Mouse (Mus musculus) embryo, embryonic 10.5 days (tissue): ENCODE data around the gene Fasn.
A peak's percentile ranks its signal among the peaks of the same experiment; 100 is the strongest.

Experiments
- DNase-seq: peaks from one replicate; pipeline ENCODE4 v3.0.0-alpha.2; 2015; ENCODE audit warnings: low spot score

The Fasn gene

GRCm38 (mm10) chr11:120826016-120826953, 1.9 kb upstream of the Fasn start:
- DNase-seq: no peak

GRCm38 (mm10) chr11:120825289-120825863, 1.0 kb upstream of the Fasn start:
- DNase-seq: no peak

GRCm38 (mm10) chr11:120824787-120825288, 491 bp upstream of the Fasn start:
- peak; percentile 88 for DNase-seq

GRCm38 (mm10) chr11:120823551-120823947, 798 bp downstream of the Fasn start:
- no peak for DNase-seq

DNA sequence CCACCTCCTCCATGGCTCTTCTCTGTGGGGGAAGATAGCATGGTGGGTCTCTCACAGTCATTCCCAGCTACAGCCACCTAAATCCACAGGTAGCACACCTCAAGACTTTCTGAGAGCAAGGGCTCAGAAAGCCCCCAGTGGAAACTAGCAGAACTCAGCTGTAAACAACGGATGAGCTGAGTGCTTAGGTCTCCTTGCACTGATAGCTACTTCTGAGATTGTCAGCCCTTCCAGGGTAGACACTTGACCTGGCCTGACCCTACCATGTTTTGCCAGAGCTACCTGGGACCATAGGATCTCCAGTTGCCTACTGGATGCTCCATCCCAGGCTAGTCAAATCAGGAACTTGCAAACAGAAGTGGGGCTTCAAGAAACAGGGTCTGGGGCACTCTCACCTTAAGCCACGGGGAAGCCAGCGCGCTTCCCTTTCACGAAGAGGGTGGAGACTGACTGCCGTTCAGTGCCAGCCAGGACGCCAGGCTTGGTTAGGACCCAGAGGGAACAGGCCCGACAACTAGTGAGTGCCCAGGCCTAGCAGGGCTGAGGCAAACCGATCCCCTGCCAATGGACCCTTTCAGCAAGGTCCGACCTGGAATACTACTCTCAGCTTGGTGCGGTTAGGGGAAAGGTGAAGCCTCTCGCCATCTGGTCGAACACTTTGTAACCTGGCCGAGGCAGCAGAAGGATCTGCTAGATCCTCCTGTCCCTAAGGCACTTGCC, 1.4 kb downstream of the Fasn start:
- DNase-seq: peak; percentile 22

DNA sequence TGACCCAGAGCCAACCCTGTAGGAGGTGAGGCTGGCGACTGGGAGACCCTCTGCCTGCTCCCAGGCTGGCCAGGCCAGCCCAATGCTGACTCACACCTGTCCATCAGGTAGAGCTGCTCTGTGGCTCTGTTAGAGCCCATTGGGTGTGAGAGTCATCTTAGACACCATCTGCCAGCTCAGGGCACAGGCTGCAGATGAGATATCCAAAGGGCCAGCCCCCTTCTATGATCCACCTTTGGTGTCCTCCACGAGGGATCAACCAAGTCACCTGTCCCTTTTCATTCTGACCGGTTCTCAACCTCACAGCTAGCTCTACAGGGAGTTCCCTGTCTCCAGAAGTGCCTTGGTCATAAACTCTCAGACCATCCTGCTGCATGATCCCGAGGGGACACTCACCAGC, 2.0 kb downstream of the Fasn start:
- no peak for DNase-seq

DNA sequence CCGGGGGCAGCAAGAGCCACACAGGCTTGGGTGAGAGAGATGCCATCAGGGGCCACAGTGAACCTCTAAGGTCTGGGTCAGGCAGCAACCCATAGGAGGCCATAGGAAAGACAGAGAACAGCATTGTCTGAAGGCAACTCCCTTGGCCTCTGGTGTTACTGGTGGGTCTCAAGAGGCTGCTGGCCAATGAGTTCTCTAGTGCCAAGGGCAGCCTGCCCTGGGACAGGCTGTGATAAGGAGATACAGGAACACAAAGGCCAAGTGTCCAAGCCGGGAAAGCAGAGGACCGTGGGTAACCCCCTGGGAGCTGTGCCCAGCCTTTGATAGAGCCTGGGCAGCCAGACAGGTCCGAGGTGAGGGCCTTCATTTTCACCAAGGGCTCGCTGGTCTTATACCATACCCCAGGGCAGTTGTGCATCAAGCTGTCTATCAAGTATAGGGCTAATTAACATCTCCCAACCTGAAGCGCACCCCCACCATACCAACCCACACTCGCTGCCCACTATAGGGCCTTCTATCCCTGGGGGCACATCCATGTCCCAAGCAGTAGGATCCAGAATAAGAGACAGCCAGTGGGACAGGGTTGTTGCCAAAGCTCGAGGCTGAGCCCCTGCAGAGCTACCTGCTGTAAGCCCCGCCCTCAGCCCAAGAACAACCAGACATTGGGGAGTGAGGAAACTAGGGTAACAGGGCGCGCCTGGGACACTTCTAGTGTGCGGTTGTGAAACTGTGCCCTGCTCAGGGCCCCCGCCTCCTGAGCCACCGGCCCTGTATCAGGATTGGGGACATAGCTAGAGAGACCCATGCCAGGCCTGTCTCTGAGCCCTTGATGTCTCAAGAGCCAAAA, 3.0 kb downstream of the Fasn start:
- no peak for DNase-seq

DNA sequence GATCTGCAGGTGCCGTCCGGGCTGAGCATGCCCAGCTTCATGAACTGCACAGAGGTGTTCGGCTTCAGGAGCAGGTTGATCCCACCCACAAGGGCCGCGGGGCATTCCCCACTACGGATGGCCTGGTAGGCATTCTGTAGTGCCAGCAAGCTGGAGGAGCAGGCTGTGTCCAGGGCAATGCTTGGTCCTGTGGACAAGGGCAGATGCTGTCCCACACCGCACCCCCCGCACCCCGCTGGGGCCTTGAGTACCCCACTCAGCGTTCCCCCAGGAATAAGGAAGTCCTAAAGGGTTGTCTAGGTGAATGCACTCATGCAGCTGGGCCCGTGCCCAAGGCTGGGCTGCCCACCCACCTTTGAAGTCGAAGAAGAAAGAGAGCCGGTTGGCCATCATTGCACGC, 3.8 kb downstream of the Fasn start:
- no peak for DNase-seq

DNA sequence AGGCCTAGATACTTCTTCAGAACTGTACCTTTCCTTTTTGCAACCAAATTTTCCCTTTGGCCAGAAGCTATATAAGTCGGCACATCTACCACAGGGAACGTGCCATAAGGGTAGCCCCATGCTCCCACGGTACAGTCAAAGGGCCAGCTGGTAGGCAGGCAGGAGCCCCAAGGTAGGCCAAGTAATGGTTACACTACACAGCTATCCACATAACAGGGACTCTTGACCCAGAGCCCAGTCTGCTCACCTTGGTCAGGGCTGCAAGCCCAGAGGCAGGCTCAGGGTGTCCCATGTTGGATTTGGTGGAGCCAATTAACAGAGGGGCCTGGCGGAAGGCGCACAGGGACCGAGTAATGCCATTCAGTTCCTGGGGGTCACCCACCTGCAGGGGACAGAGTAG, 4.8 kb downstream of the Fasn start:
- DNase-seq: no peak

- no peak for DNase-seq
Measured at GRCm38 (mm10) chr11:120818251-120818650, 6.1 kb downstream of the Fasn start.

DNA sequence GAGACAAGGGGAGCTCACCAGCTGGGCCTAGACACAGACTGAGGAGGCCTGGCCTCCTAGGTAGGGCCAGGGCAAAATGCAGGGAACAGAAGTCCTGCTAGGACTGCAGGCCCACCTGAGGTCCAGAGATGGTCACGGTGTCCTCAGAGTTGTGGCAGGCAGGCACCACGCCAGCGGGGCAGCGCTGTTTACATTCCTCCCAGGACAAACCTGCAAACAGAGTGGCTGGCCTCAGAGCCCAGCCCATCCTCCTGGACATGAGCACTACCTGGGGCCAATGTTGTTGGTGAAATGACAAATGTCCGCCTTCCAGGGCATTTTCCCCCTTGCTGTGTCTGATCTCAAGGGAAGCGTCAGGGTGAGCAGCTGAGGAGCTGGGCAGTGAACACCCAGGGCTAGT, 7.0 kb downstream of the Fasn start:
- no peak for DNase-seq

GRCm38 (mm10) chr11:120812068-120812467, 12.3 kb downstream of the Fasn start:
- no peak for DNase-seq

GRCm38 (mm10) chr11:120808010-120808409, 16.3 kb downstream of the Fasn start:
- DNase-seq: no peak

GRCm38 (mm10) chr11:120805375-120806298, 18.7 kb downstream of the Fasn start:
- DNase-seq: no peak

GRCm38 (mm10) chr11:120804769-120805168, 19.6 kb downstream of the Fasn start:
- no peak for DNase-seq

- DNase-seq: no peak
Measured at GRCm38 (mm10) chr11:120804274-120804673, 20.1 kb downstream of the Fasn start.

DNA sequence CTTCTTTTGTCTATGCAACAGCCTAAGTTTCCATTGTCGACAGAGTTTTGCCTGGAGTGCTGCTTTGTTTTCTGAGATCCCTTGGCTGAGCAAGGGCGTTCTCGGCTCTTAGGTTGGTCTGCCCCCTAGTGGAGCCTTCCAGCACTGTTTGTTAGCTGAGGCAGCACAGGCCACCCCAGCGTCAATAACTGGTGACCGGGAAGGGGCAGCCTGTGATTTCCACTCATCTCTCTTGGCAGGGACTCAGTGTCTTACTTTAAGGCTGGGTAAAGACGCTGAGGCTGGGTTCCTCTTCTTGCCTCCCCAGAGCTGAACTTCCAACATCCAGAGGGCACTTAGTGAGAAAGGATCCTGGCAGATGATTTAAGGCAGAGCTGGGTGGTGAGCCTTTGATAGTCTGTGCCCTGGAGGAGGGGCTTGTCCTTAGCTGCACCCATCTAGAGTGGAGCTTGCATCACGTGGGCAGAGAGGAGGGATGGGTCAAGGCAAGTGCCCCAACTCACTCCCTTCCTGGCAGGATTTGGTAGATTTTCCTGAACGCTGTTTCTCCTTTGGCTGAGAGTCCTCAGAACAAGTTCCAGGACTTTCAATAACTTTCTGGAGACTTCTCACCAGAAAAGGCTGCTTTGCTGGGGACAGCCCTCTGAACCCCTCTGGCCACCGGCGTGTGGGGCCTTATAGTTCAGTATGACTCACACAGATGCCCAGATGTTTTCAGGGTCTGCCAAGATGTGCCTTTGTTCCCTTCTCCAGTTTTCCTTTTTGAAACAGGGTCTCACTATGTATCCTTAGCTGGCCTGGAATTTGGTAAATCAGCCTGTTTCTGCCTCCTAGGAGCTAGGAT, 24.1 kb downstream of the Fasn start:
- DNase-seq: peak; percentile 96

DNA sequence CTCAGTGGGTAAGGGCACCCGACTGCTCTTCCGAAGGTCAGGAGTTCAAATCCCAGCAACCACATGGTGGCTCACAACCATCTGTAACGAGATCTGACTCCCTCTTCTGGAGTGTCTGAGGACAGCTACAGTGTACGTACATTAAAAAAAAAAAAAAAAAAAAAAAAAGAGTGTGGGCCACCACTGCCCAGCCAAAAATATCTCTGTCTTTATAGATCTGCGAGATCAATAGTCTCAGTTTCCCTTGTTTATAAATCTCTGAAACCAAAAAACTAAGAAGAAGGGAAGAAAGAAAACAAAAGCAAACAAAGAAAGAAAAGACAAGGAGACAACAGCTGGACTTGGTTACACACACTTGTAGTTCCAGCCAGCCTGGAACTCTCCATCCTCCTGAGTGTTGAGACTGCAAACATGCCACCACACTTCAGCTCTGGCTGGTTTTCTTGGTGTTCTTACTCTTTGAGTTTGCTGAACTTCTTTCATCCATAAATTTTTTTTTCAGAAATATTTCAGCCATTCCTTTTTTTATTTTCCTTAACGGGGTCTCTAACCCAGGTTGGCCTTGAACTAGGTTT, 24.9 kb downstream of the Fasn start:
- DNase-seq: no peak

DNA sequence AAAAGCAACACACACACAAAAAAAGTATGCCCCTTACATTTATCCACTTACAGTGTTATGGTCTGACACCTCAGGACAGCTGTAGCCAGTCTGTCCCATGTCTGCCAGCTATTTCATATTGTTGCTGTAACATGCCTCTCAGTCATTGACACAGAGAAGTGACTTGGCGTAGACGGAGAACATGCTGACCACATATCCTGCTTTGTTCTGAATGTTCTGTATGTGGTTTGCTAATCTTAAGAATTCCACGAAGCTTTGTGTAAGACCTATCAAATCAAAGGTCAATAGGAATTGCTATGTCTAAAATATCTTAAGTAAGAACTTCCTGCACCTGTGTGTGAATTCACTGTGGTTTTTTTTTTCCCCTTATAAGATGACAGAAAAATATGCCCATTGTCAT, 26.1 kb downstream of the Fasn start:
- DNase-seq: no peak

DNA sequence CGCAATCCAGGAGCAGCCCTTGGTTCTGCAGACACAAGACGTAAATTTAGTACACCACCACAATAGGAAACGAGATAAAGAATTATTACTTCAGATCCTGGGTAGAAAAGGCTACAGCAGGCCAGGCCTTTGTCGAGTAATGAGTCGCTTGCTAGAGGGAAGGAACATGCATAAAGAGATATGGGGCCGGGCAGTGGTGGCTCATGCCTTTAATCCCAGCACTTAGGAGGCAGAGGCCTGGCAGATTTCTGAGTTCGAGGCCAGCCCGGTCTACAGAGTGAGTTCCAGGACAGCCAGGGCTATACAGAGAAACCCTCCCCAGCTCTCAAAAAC, 27.8 kb downstream of the Fasn start:
- no peak for DNase-seq
